Mouse (Mus musculus) G1E (cell line): ENCODE results near the gene Ttc22. TPM values are rescaled to one million over a fixed set of nuclear protein-coding genes. Genes with fewer than 3 reads are reported as not detected.

Experiments used
- ATAC-seq: 2 replicates; pipeline ENCODE4 v1.8.0; 2016; ENCODE audit warnings: mild to moderate bottlenecking; ENCODE audit not compliant: insufficient number of reproducible peaks, poor library complexity, low FRiP score, severe bottlenecking; ENCODE audit errors: extremely low read depth
- DNase-seq: peaks from one replicate; pipeline ENCODE4 v3.0.0; 2012; ENCODE audit warnings: low spot score
- H3K27me3 ChIP-seq: 2 replicates; pipeline ENCODE4 v1.6.1; 2012; ENCODE audit warnings: mild to moderate bottlenecking, low read length, inconsistent platforms; ENCODE audit not compliant: insufficient read depth
- H3K36me3 ChIP-seq: replicated peaks from 2 replicates; pipeline ENCODE3; 2012; ENCODE audit warnings: mild to moderate bottlenecking, inconsistent platforms
- H3K4me1 ChIP-seq: 2 replicates; pipeline ENCODE4 v1.6.1; 2012; ENCODE audit warnings: low read depth, low read length, inconsistent platforms, mixed read lengths; ENCODE audit not compliant: insufficient read depth
- H3K4me3 ChIP-seq: 2 replicates; pipeline ENCODE4 v1.5.1; 2012; ENCODE audit warnings: low read depth, mild to moderate bottlenecking, inconsistent platforms, low read length, moderate library complexity, mixed read lengths
- H3K9me3 ChIP-seq: replicated peaks from 2 replicates; pipeline ENCODE4 v1.6.1; 2012; ENCODE audit warnings: inconsistent platforms
- CTCF ChIP-seq: IDR thresholded peaks from 2 replicates; pipeline ENCODE4 v1.5.1; 2012; ENCODE audit warnings: low read depth, low read length, inconsistent platforms, mixed read lengths
- GATA1 ChIP-seq: IDR thresholded peaks from 2 replicates; pipeline ENCODE4 v1.6.1; 2012; ENCODE audit warnings: borderline replicate concordance, low read length, inconsistent platforms, mixed read lengths
- GATA2 ChIP-seq: IDR thresholded peaks from 2 replicates; pipeline ENCODE4 v1.6.1; 2012; ENCODE audit warnings: low read depth, low read length, inconsistent platforms, borderline replicate concordance
- POLR2AphosphoS5 ChIP-seq: IDR thresholded peaks from 2 replicates; pipeline ENCODE4 v1.6.1; 2012; ENCODE audit warnings: low read depth, low read length, inconsistent platforms; ENCODE audit not compliant: insufficient replicate concordance
- TAL1 ChIP-seq: conservative IDR thresholded peaks from 2 replicates; pipeline ENCODE4 v1.6.1; 2012; ENCODE audit warnings: low read depth, low read length, inconsistent platforms, mixed read lengths
- polyA plus RNA-seq: library from polyadenylated mRNA; stranded (reverse); fragments of >175 nt; gene quantifications from 2 replicates; pipeline ENCODE4 v1.2.3, GENCODE M21; 2012
- total RNA-seq, 2 experiments: library from RNA; stranded (forward) in 1 of 2; stranded (reverse) in 1 of 2; fragments of 200-1000 nt in 1 of 2; fragments of >200 nt in 1 of 2; fragmentation: Nextera tagmentation in 1 of 2; gene quantifications; 2 replicates each; pipeline ENCODE4 v1.2.3; 2014 to 2017

The Ttc22 gene
- total and polyA plus RNA-seq, 3 experiments = not detected

DNA sequence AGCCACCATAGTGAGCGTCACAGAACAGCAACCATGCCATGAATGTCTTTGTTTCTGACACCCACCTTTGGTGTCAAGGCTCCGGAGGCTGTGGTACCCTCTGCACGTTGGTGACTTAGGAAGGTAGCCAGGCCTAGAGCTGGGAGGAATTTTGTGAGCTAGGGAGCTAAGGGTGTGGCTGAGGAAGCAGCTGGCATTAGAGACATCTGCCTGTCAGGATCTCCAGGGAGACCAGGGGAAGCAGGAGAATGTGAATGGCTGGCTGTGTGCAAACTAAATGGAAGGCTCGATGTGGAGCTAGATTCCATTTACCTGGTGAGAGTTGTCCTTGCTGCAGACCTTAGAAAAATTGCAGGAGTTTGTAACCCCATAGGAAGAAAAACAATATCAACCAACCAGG, 37.6 kb upstream of the Ttc22 start:
- TF ChIP-seq GATA2 (no peak), TAL1 (no peak), GATA1 (no peak), CTCF (no peak), POLR2AphosphoS5 (no peak)
- Histone ChIP-seq H3K36me3 (peaks cover 99% of the 10 kb centered on the region), H3K4me1 (peaks cover 35% of the 10 kb centered on the region), H3K4me3 (no peak overlapping the region), H3K27me3 (no peaks in the 10 kb centered on the region), H3K9me3 (no peaks in the 10 kb centered on the region)
- DNase-seq (no peak), ATAC-seq (no peak)

DNA sequence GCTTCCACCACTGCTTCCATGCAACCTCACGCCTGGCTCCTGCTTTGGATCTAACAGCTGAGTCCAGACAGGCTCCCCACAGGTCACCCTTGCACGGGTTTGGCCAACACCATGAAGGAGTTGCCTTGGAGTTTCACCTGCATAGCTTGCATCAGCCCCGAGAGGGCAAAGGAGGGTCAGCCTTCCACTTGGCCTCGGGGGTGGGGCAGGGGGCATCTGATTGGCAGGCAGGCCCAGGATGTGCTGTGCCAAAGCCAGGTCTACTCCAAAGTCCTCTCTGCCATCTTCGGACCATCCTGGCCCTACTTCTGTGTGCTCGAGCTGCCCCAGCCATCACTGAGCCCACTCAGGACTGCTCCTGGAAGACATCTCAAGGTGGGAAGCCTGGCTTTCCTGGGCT, 35.2 kb upstream of the Ttc22 start:
- no peak for ATAC-seq
- Histone ChIP-seq H3K9me3 (no peaks in the 10 kb centered on the region), H3K4me3 (no peak overlapping the region), H3K4me1 (peaks cover 15% of the 10 kb centered on the region), H3K36me3 (peaks cover 93% of the 10 kb centered on the region), H3K27me3 (no peaks in the 10 kb centered on the region)
- TF ChIP-seq POLR2AphosphoS5 = no peak
- TF ChIP-seq TAL1 = no peak
- no peak for TF ChIP-seq CTCF
- DNase-seq = no peak

DNA sequence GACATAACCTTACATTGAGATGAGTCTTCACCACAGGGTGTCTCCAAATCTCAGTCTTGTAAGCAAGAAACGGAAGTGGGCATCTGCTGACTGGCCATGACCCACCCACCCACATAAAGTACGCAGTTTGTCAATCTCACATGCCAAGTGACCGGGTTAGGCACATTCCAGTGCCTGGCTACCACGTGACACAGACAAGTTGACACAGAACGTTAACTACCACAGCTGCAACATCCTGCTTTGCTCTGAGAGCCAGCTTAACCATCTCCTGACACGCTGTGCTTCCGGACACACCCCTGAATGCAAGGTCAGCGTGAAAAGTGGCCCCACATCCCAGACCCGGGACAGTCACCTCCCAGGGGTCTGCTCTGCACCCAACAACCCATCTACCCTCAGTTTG, 32.1 kb upstream of the Ttc22 start:
- TF ChIP-seq CTCF (no peak), GATA2 (no peak), GATA1 (no peak), TAL1 (no peak), POLR2AphosphoS5 (no peak)
- Histone ChIP-seq H3K9me3 (no peaks in the 10 kb centered on the region), H3K4me3 (no peak overlapping the region), H3K36me3 (peaks cover 62% of the 10 kb centered on the region), H3K4me1 (no peaks in the 10 kb centered on the region), H3K27me3 (no peaks in the 10 kb centered on the region)
- ATAC-seq = no peak
- DNase-seq = no peak

DNA sequence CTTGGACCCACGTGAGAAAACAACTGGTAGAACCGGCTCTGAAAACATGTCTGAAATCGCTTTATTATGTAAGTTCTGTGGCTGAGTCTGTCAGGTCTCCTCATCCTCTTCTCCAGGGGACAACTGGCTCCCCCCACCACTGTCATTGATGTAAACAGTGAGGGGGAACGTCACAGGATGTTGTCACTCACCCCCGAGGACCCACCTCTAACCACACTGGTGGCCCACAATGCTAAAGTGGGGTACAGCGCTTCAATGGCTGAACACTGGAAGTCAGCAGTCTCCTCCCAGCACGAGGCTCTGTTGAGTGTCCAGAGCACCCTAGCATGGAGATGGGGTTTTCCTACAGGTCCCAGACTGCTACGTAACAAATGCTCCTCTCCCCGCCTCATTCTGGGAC, 31.4 kb upstream of the Ttc22 start:
- H3K9me3 ChIP-seq = no peaks in the 10 kb centered on the region
- no peak for TF ChIP-seq CTCF
- TF ChIP-seq GATA1 = no peak
- TF ChIP-seq GATA2 = no peak
- no peak for TF ChIP-seq POLR2AphosphoS5
- no peak for TF ChIP-seq TAL1
- H3K36me3 ChIP-seq = peaks cover 55% of the 10 kb centered on the region
- H3K4me1 ChIP-seq = no peaks in the 10 kb centered on the region
- ATAC-seq (no peak), DNase-seq (no peak)
- no peak overlapping the region for H3K4me3 ChIP-seq
- H3K27me3 ChIP-seq = no peaks in the 10 kb centered on the region; the same call in 1 of the 2 replicates

DNA sequence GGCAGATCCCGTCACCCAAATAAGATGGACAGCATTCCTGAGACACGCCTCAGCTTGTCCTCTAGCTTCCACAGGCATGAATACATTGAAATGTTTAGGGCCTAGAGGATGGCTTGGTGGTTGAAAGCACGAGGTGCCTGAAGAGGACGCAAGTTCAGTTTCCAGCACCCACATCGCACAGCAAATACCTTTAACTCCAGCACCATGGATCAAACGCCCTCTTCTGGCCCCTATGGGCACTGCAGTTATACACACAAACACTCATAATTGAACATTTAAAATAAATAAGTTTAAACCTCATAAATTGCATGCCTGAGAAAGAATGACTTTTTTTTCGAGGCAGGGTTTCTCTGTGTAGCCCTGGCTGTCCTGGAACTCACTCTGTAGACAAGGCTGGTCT, 28.6 kb upstream of the Ttc22 start:
- H3K4me1 ChIP-seq = no peaks in the 10 kb centered on the region
- DNase-seq = no peak
- no peak overlapping the region for H3K4me3 ChIP-seq
- peaks cover 27% of the 10 kb centered on the region for H3K36me3 ChIP-seq
- no peak for ATAC-seq
- no peaks in the 10 kb centered on the region for H3K9me3 ChIP-seq
- H3K27me3 ChIP-seq = peaks cover 4% of the 10 kb centered on the region
- TF ChIP-seq TAL1 (no peak), GATA2 (no peak), GATA1 (no peak), CTCF (no peak; the same call in 1 of the 2 replicates), POLR2AphosphoS5 (no peak)

DNA sequence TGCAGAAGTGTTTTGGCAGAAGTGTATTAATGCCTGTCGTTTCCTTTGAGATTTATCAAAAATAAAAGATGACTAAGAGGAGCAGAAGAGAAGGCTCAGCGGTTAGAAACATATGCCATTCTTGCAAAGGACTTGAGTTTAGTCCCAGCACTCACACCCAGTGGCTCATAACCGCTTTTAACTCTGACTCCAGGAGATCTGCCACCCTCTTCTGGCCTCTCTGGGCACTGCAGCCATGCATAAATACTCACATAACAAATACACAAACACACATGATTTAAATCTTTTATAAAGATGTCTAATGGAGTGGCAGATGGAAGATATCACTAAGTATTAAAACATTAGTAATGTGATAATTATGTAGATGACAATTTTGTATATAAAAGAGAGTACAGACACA, 26.0 kb upstream of the Ttc22 start:
- Histone ChIP-seq H3K9me3 (no peaks in the 10 kb centered on the region), H3K36me3 (peaks cover 3% of the 10 kb centered on the region), H3K4me3 (no peak overlapping the region), H3K4me1 (no peaks in the 10 kb centered on the region), H3K27me3 (peaks cover 4% of the 10 kb centered on the region)
- TF ChIP-seq POLR2AphosphoS5 (no peak), GATA2 (no peak), CTCF (no peak), GATA1 (no peak), TAL1 (no peak)
- ATAC-seq = no peak
- DNase-seq = no peak

DNA sequence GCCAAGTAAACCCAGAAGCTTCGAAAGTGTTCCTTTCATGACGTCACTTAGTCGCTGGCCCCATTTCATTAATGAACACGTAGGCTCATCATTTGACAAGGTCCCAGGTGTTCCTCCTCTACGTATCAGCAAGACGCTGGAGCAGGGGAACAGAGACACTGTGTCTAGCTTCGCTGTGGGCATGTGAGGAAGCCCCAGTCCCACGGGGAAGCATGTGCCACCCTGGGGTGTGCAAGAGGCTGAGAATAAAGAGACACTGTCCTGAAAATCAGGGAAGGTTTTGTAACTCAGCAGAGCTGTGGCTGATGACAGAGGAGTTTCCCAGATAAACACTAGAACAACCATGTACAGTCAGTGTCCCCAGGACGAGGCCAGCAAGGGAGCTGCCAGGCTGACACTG, 25.2 kb upstream of the Ttc22 start:
- Histone ChIP-seq H3K4me3 (no peak overlapping the region), H3K9me3 (no peaks in the 10 kb centered on the region), H3K4me1 (no peaks in the 10 kb centered on the region), H3K27me3 (peaks cover 4% of the 10 kb centered on the region), H3K36me3 (no peaks in the 10 kb centered on the region)
- no peak for TF ChIP-seq POLR2AphosphoS5
- TF ChIP-seq GATA1 = no peak
- no peak for TF ChIP-seq TAL1
- TF ChIP-seq GATA2 = no peak
- no peak for TF ChIP-seq CTCF
- no peak for ATAC-seq
- no peak for DNase-seq
